Mouse (Mus musculus) C2C12 (cell line): ENCODE data around the gene Gpr137b. TPM values are rescaled to one million over a fixed set of nuclear protein-coding genes. Genes with fewer than 3 reads are reported as not detected.
A peak's percentile ranks its signal among the peaks of the same experiment; 100 is the strongest.
"Not testable (repeated sequence)": the region's sequence is repeated elsewhere in the genome, so short reads cannot be mapped to it uniquely, and the experiment has no call there.

Experiments
- H3K27me3 ChIP-seq: one replicate; pipeline ENCODE4 v1.6.1; 2011; ENCODE audit not compliant: control insufficient read depth, insufficient read depth, insufficient read length
- H3K36me3 ChIP-seq: one replicate; pipeline ENCODE4 v1.6.1; 2011; ENCODE audit not compliant: control insufficient read depth, insufficient read depth
- H3K4me3 ChIP-seq: one replicate; pipeline ENCODE4 v1.5.1; 2011; ENCODE audit warnings: mild to moderate bottlenecking, control low read depth; ENCODE audit not compliant: poor library complexity, insufficient read depth, severe bottlenecking
- H3K79me2 ChIP-seq: one replicate; pipeline ENCODE4 v1.6.1; 2011; ENCODE audit not compliant: control insufficient read depth, insufficient read depth
- H3K79me3 ChIP-seq: one replicate; pipeline ENCODE4 v1.6.1; 2011; ENCODE audit warnings: low read depth, control low read depth
- H3ac ChIP-seq: one replicate; pipeline ENCODE3; 2011; ENCODE audit warnings: low read depth; ENCODE audit not compliant: control insufficient read depth, insufficient read length
- MAX ChIP-seq: IDR thresholded peaks from one replicate; pipeline ENCODE4 v1.6.1; 2011; ENCODE audit warnings: mild to moderate bottlenecking, control low read depth
- USF1 ChIP-seq: IDR thresholded peaks from one replicate; pipeline ENCODE4 v1.6.1; 2011; ENCODE audit warnings: low read depth, mild to moderate bottlenecking, control low read depth, moderate library complexity
- long read RNA-seq, 2 experiments: library from polyadenylated mRNA; unstranded; transcript quantifications; one replicate each; pipeline ENCODE4 v2.0.0; 2019 to 2020
- polyA plus RNA-seq: library from polyadenylated mRNA; unstranded; fragments of >200 nt; fragmentation: generic; extraction: Trizol; gene quantifications from one replicate; pipeline ENCODE4 v1.2.1, GENCODE M21; 2012; ENCODE audit warnings: missing spikeins

Gpr137b gene
- 19.6 TPM for polyA plus RNA-seq
- long read RNA-seq, experiment 1, transcript Gpr137b-207 (8 exons, 2,351 nt) = minor isoform, 5 of 71 reads
- long read RNA-seq, experiment 1, transcript Gpr137b-201 (7 exons, 2,971 nt) = major isoform, 27 of 71 reads
- long read RNA-seq, experiment 1, transcript Gpr137b-202 (7 exons, 3,634 nt) = minor isoform, 19 of 71 reads
- long read RNA-seq, experiment 1, partial matches to known transcripts = 4 of 71 reads
- long read RNA-seq, experiment 1, other reads (novel, unspliced or antisense) = 13 of 71 reads
- long read RNA-seq, experiment 2, transcript Gpr137b-202 (7 exons, 3,634 nt) = minor isoform, 62 of 322 reads
- long read RNA-seq, experiment 2, transcript Gpr137b-206 (7 exons, 2,975 nt) = minor isoform, 17 of 322 reads
- long read RNA-seq, experiment 2, transcript Gpr137b-207 (8 exons, 2,351 nt) = minor isoform, 36 of 322 reads
- long read RNA-seq, experiment 2, transcript Gpr137b-201 (7 exons, 2,971 nt) = major isoform, 168 of 322 reads
- long read RNA-seq, experiment 2, partial matches to known transcripts = 2 of 322 reads
- long read RNA-seq, experiment 2, other reads (novel, unspliced or antisense) = 37 of 322 reads

DNA sequence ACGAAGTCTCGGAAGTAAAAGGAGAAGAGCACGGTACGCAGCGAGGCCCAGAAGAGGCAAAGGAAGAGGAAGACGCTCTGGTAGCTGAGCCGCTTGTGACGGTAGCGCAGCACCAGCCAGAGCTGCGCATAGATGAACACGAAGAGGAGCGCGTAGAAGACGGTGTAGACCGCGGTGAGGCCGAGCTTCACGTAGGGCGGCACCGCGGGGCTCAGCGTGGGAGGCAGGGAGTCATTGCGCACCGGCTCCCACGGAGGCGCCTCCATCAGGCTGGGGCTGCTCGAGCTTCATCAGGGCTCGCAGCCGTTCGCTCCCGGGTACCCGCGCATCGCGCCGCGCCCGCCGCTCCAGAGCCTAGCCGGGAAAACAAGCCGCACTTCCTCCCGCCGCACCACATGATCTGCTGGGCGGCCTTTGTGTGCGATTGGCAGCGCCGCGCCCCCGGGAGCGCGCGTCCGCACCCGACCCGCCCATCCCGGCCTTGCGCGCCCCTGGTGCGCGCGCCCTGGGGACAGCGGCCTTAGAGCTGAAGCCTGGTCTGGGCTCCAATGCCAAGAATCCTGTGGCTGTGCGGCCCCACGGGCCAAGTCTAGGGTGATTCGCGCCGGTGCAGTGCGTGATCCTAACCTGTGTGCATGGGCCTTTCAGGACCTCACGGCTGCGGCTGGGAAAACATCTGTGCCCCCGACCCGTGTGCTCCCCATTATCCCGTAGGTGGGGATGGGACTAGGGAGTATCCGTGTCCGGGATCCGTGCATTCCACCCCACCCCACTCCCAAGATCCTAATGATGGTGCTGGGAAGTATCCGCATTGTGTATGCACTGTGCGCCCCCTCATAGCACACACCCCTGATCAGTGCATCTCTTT, at the start of gene Gpr137b:
TSS of gene Gpr137b (minus strand) at position 787 of the 868 bp plus-strand sequence.
- H3K79me2 ChIP-seq, H3K79me3 ChIP-seq, H3K27me3 ChIP-seq, H3K36me3 ChIP-seq: not testable (repeated sequence)
- Histone ChIP-seq H3K4me3 (peak within 1 kb of the TSS; percentile 29), H3ac (peak within 1 kb of the TSS; percentile 76)
- TF ChIP-seq USF1 = peak; percentile 14

DNA sequence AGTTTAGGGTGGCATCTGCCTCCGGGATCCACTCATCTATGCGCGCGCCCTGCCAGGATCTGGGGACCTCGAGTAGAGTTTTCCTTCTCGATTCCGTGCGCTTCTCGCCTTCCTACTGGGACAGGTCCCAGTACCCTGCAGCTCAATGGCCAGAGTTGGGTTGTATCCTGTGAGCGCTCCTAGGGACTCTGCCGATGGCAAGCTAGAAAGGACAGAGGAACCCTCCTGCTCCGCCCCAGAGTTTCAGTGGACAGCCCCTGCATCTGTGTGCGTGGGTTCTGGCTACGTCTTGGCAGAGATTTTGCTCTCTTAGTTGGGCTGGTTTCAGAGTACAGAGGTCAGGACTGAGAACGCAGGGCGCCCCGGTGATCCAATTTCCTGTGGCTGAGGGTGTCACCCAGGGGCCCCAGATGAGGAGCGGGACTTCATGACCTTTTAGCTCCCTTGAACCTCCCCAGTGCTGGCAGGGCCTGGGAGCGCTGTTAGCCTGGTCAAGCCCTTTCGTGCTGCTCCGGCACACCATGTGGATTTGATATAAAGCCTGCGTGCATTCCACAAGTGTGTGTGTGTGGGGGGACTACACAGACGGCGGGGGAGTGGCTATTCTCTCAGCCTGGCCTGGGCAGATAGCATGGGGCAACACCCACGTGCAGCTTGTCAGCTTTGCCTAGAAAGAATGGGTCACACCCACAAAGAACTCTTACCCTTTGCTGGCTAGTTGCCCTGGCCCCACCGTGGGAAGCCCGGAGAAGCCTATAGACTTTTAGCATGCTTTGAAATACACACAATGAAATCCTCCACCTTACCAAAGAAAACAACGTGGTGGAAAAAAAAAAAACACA, 44.5 kb upstream of the Gpr137b start:
- H3K36me3 ChIP-seq, H3K27me3 ChIP-seq, H3ac ChIP-seq: not testable (repeated sequence)
- Histone ChIP-seq H3K79me3 (peaks cover 16% of the 10 kb centered on the region), H3K4me3 (peak overlapping the region; percentile 28), H3K79me2 (peaks cover 30% of the 10 kb centered on the region)
- peak; percentile 67 for TF ChIP-seq MAX

DNA sequence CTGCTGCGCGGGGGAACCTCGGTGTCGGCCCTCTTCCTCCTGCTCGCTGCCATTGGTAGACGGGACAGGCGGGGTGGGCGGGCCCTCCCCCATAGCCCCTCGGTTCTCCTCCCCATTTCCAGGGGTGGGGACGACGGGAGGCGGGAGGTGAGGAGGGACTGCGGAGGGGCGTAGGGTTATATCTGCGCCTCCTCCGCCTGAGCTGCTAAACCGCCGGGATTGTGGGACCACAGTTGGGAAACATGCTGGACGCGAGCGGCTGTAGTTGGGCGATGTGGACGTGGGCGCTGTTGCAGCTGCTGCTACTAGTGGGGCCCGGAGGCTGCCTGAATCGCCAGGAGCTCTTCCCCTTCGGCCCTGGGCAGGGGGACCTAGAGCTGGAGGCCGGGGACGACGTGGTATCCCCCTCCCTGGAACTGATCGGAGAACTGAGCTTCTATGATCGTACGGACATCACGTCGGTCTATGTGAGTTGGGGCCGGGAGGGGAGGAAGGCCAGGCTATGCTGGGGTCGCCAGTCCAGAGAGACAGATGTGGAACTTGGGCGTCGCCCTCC, 43.7 kb upstream of the Gpr137b start, which contains the start of gene Nid1:
TSS of gene Nid1 (plus strand) at position 92 of the 556 bp plus-strand sequence.
- Histone ChIP-seq H3K4me3 (peak within 1 kb of the TSS; percentile 28), H3K79me2 (peaks cover 22% of the 10 kb centered on the region), H3K79me3 (peaks cover 12% of the 10 kb centered on the region)
- H3K36me3 ChIP-seq, H3K27me3 ChIP-seq, H3ac ChIP-seq: not testable (repeated sequence)

DNA sequence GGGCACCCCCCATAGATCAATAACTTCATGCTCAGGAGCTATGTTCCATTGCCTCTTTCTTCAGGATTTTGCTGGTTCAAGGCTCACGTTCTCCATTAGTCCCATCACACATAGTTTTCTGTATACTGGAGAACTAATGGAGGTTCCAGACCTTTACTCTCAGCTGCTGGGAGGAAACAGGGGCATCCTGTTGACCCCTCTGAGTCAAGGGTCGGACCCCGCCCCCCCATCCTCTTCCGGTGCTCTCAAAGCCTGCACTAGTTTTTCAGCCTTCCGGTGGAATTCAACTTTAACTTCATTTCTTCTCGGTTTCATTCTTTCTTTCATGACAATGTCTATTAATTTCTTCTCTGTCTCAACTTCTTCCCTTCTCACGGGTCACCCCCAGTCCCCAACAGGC, 42.3 kb upstream of the Gpr137b start:
- not testable (repeated sequence) for H3K4me3 ChIP-seq, H3K36me3 ChIP-seq, H3K79me3 ChIP-seq, H3K27me3 ChIP-seq, H3ac ChIP-seq
- peaks cover 13% of the 10 kb centered on the region for H3K79me2 ChIP-seq

DNA sequence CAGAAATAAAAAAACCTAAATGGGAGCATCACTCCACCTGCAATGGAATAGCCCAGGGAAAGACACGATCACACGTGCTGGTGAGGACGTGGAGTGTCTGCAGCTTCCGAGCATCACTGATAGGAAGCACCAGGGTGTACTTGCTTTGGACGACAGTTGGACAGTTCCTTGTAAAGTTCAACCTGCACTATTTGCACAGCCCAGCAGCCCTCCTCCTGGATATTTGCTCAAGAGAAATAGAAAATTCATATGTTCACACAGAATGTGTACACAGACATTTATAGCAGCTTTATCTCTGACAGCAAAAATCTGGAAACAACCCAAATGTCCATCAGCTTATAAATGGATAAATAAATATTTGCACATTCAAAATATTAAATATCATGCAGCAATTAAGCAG, 29.5 kb upstream of the Gpr137b start:
- H3ac ChIP-seq, H3K79me2 ChIP-seq, H3K36me3 ChIP-seq, H3K4me3 ChIP-seq, H3K79me3 ChIP-seq, H3K27me3 ChIP-seq: not testable (repeated sequence)

DNA sequence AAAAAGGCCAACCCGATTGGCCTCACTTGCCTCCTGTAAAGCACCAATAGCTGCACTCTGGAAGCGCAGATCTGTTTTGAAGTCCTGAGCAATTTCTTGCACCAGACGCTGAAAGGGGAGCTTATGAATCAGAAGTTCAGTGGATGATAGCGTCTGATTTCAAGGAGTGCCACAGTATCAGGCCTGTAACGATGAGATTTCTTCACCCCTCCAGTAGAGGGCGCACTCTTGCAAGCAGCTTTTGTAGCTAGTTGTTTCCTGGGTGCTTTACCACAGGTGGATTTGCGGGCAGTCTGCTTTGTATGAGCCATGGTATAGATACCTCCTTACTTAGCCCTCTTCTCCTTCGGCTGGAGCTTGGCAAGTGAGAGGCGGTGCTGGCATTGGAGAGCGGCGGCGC, 25.0 kb upstream of the Gpr137b start:
- H3K36me3 ChIP-seq, H3K27me3 ChIP-seq, H3K79me3 ChIP-seq, H3ac ChIP-seq, H3K79me2 ChIP-seq, H3K4me3 ChIP-seq: not testable (repeated sequence)

DNA sequence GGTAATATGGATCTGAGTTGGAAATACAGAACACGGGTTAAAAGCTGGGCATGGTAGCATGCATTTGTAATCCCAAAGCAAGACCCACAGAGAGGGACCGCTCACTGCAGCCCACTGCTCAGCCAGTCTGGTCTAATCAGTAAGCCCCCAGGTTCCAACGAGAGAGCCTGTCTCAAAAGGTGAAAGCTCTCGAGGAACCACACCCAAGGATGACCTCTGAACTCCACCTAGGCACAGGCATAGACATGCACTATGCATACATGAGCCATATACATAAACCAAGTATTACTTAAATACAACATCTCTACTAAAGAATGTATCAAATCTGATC, 22.2 kb upstream of the Gpr137b start:
- H3K4me3 ChIP-seq, H3K36me3 ChIP-seq, H3K79me2 ChIP-seq, H3K27me3 ChIP-seq, H3ac ChIP-seq, H3K79me3 ChIP-seq: not testable (repeated sequence)

DNA sequence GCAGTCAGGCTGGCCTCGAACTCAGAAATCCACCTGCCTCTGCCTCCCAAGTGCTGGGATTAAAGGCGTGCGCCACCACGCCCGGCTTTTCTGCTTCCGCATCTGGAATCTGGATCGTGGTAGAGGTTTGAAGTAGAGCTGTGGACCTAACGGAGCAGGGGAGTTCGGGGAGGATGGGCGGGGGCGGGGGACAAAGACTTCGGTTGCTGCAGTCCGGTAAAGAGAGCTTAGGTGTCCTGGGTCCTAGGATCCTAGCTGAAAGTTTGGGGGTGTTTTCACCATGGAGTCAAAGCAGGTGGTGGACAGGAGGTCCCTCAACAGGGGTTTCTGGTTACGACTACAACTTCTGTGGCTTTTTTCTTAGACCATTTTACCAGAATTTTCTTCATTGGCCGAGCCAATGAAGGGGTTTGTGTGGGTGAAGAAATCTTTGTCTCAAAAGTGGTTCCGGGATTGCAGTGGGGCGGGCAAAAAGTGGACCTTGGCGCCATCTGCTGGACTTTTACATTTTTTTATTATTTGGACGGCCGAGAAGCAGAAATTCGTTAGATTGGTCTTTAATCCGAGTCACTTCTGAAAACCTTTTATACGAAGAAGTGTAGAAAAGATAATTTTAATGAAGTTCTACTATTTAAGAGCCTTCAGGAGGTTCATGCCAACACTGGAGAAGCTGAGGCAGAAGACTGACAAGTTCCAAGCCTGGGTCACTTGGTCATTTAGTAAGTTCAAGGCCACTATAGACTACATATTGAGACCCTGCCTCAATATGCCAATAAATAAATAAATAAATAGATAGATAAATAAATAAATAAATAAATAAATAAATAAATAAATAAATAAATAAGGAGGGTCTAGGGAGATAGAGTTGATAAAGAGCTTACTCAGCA, 21.5 kb upstream of the Gpr137b start:
- not testable (repeated sequence) for H3K36me3 ChIP-seq, H3K4me3 ChIP-seq, H3K79me3 ChIP-seq, H3K27me3 ChIP-seq, H3ac ChIP-seq, H3K79me2 ChIP-seq
